Mouse (Mus musculus) E14TG2a.4 (cell line): ENCODE data around the gene Gm20458.

Experiments used
- CTCF ChIP-seq: conservative IDR thresholded peaks from 2 replicates; pipeline ENCODE4 v1.5.1; 2014; ENCODE audit warnings: low read length
- NANOG ChIP-seq: IDR thresholded peaks from 2 replicates; pipeline ENCODE4 v1.6.1; 2014; ENCODE audit warnings: borderline replicate concordance, low read length, mixed read lengths
- POU5F1 ChIP-seq: IDR thresholded peaks from 2 replicates; pipeline ENCODE4 v1.6.1; 2014; ENCODE audit warnings: low read length, borderline replicate concordance

- TF ChIP-seq CTCF (no peak), NANOG (no peak), POU5F1 (no peak)
Observed at GRCm38 (mm10) chr2:164487115-164487527, 26.4 kb downstream of the Gm20458 start.
